Mouse (Mus musculus) urinary bladder, postnatal 14 days (tissue): ENCODE measurements at regions not wholly inside any gene's neighbourhood (a gene's known extent, or its start where the extent isn't known, plus 50 kb on each side); places are given as distances from the start of the nearest gene placed in this dataset.

Experiments
- DNase-seq: peaks from one replicate; pipeline ENCODE4 v3.0.0; 2021; ENCODE audit warnings: low spot score

DNA sequence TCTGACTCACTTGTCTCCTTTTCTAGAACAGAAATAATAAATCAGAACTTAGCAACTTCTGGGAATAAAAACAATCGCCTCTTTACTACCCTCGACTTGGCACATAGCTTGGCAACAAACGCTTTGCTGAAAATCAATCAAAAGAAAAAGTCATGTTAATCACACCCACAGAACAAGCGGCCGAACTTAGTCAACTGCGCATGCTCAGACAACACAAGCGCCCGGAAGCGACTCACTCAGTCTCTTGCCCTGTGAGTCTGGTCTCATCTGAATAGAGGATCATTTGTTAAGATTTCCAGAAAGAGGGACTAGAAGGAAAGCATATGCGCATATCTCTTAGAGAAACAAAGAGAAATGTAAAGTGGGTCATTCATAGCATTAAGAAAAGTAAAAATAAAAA, 375.8 kb downstream of the Gpd2 start:
- no peak for DNase-seq

DNA sequence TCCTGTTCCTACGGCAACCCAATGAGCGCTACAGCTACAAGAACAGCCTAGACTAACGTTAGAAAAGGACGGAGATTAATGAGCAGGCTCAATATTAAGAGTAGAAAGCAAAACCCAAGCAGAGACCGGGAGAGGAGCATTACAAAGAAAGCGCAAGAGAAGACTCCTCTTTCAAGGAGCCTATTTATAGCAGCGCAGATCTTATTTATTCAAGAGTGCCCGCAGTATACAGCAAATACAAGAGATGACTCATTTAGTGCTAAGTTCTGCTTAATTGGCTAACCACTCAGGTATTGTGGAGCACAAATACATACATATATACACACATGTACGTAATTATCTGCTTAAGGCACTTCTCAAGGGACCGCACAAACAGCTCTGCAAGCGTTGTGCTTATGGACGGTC, 377.2 kb downstream of the Gpd2 start:
- DNase-seq: no peak

DNA sequence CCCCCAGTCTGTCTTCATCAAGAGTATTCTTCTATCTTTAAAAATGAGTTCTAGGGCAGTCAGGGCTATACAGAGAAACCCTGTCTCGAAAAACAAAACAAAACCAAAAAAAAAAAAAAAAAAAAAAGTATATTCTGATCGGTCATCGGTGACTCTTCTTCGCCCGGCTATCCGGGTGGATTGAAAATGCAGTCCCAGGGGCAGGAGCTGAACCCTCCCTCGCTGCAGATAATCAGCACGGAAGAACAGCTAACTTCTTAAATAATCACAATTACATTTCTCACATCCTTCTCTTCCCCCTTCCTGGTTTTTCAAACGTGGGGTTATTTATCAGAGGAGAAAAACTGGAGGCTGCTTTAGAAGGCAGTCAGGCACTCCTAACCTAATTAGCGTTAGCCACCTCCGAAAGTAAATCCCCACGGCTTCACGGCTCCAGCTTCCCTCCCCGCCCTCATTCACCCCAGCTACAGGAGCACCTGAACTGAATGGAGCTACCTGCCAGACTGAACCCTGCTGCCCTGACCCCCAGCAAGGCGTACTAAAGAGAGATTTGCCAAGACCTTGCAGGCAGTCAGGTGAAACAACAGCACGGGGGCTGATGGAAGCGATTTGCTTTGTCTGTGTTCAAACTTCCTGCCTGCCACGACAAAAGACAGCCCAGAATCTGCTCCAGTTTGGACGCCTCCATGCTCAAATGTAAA, 379.2 kb downstream of the Gpd2 start:
- DNase-seq: no peak

- no peak for DNase-seq
Measured at GRCm38 (mm10) chr2:57617258-57617657, 379.8 kb downstream of the Gpd2 start.

- no peak for DNase-seq
Measured at GRCm38 (mm10) chr2:57644117-57644516, 353.6 kb upstream of the Galnt5 start.

DNA sequence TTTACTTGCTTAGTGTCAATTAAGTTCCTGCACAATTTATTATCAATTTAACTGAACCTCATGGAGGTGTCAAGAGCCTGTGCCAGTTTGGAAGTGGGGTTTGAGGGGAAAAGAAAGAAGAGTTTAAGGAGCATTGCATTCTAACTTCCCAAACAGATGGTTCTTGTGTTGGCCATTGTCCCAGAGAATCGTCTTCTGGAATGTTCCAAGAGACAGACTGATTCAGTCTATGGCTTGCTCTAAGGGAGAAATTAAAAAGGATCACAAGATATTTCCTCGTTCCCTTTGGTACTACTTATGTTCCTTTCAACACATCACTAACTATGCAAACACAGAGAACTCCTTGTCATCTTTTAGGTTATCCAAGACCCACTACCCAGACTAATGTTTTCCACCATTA, 353.1 kb upstream of the Galnt5 start:
- no peak for DNase-seq

DNA sequence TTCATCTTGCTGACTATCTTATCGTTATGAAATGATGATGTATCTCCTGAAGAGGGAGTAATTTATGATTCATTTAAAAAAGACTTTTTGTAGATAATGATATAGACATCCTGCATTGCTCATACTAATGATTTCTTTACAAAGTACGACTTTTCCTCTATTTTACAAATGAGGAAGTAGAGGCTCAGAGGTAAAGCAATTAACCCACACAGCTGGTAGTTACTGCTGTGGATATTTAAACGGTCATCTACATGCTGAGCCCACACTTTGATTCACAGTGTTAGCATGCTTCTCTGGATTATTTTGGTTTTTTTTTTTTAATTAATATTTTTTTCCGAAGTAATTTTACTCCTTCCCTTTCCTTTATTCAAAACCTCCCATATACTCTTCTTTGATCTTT, 348.7 kb upstream of the Galnt5 start:
- DNase-seq: no peak

DNA sequence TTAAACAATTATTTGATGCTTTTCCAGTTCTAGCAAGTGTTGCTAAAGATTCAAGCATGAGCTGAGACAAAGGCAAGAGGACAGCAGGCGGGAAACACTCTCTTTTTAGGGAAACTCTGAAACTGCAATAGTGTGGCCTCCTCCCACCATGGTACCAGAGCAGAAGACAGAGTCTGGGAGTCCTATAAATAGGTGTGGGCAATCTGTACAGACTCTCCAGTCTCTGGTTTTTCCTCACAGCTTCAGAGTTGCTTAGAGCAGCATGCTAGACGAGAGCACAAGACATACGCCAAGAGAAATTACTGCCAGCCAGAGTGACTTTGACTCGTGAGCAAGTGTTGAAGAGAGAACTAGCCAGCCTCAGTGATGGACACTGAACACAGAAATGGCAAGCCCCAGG, 340.3 kb upstream of the Galnt5 start:
- DNase-seq: no peak

DNA sequence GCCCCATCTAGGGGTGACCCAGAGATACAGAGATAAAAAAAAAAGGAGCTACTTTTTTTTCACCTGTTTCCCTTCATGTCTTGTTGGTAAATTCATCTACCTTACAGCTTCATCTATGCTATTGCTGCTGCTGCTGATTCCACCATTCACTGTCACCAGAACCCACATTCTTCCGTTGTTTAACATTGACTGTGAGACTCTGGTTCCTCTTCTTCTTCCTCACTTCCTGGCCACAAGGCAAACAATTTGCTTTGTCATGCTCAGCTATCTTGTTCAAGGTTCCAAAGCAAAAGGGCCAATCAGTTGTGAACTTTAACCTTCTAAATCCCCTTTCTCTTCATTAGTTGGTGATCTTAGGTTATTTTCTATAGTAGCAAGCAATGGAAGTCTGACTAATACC, 335.8 kb upstream of the Galnt5 start:
- no peak for DNase-seq

- DNase-seq: no peak
Measured at GRCm38 (mm10) chr2:57672007-57672643, 325.6 kb upstream of the Galnt5 start.

- no peak for DNase-seq
Measured at GRCm38 (mm10) chr2:57689877-57690276, 307.8 kb upstream of the Galnt5 start.

- no peak for DNase-seq
Measured at GRCm38 (mm10) chr2:57696992-57697772, 300.5 kb upstream of the Galnt5 start.

DNA sequence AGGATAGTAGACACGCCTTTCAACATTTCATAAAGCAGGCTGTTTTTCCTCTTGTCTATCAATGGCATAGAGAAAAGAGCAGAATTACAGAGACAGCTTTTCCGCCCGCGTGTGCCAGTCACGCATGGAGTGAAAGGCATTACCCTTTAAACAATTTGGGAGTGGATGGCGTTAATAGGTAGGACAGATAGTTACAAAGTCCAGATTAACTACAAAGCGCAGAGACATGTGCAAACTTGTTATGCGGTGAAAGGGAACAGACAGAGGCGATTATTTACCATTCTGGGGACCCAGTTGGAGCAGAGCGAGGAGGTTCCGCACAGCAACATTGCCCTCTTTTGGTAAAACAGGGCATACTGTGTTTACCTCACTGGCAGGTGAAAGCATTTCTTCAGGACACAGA, 299.0 kb upstream of the Galnt5 start:
- DNase-seq: peak; percentile 45

GRCm38 (mm10) chr2:57699226-57699625, 298.5 kb upstream of the Galnt5 start:
- no peak for DNase-seq

DNA sequence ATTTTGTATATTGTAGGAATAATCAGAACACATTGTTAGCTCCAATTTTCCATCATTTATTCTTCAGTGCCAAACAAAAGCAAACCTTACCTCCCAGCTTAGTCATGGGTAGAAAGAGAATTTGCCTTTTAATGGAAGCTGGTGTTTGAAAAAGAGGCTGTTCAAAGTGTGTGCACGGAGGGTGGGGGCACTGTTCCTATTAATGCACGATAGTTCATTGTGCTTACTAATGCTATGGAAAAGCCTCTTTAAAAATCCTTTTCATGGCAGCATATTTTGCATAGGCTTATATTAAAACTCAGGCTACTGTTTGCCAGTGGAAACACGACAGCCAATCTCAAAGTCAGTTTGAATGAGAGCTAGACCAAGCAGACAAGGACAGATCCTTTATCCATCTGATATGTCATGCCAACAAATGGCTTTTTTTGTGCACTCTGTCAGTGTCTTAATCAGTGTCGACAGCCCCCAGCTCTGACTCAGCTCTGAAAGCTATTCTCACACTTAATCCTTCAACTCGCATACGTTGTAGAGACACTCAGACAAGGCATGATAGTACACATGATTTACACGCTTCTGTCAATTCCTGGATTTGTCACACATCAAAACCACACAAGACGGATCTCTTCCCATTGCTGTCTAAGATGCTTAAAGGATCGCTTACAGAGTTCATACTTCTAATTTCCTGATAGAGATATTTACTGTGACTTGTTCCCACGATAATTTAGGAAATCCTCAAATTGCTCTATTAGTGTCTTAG, 280.8 kb upstream of the Galnt5 start:
- DNase-seq: no peak
